Mouse (Mus musculus) kidney, adult 18-20 months (tissue): ENCODE measurements around the gene Pax4.

ENCODE experiments used
- DNase-seq: peaks from one replicate; pipeline ENCODE4 v3.0.0; 2021

The Pax4 gene

DNA sequence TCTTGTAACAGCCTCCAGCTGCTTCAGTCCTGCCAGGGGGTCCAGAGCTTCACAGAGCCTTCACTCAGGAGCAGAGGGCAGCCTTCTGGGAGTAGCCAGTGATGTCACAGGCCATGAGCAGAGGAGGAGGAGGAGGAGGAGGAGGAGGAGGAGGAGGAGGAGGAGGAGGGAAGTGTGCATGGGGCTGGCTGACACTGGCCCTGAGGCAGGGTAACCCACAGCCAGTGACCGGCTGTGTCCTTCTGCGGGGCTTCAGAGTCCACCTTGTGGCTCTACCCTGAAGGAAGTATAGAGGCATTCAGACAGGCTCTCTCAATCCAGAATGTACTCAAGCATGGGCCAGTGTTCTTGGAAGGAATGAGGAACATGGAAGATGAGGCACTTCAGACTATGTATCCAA is at the start of gene Pax4:
TSS of gene Pax4 (minus strand) at position 101 of the 400 bp plus-strand sequence.
- DNase-seq = no peak

DNA sequence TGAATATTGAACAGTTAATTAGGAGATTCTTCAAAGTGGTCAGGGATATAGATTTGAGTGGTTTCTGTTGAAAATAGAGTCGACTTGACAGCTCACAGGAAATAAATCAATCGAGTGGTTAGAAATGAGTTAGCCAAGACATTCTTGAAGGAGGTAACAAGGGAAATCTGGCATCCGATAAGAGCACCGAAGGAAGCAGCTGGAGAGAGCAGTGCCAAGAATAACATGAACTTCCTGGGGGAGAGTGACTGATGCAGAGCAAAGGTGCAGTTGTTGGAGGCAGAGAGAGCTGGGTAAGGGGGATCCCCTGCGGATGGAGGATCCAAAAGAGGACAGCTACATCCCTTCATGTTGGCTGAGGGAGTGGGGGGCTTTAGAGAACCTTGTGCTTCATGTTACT is 48.7 kb upstream of the Pax4 start:
- DNase-seq = peak; percentile 10

DNA sequence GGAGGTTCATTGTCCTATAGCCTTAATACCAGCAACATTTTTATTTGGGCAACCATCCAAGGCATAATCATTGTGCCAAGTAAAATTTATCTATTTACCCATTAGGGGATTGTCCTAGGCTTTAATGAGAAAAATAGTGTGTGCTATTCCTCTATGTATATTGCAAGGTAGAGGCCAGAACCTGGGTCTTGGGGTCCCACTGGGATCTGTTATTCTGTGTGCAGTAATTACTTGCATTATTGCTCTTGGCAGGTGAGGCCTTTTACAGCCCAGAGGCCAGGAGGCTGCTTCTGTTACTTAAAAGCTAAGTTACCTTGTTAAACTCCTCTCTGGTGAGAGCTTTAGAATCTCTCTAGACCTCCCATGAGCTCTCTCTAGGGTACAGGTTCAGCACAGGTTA is 42.0 kb upstream of the Pax4 start:
- no peak for DNase-seq

DNA sequence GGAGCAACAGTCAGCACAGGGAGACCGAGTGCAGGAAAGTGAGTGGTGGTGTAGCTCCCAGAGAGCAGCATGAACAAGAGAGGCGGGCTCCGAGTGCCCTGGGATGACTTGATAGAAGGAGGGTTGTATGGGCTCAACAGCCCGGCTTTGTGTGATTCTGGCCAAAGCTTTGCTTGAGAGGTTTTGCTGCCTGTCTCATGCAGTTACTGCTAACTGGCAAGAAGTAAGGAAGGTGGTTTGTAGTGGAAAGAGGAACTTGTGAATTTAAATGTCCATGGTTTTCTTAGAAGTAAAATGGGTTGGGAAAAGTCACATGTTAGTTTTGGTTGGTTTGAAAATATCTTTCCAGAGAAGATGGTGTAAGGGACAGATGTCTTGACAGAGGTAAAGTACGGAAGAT is 41.5 kb upstream of the Pax4 start:
- DNase-seq = no peak

DNA sequence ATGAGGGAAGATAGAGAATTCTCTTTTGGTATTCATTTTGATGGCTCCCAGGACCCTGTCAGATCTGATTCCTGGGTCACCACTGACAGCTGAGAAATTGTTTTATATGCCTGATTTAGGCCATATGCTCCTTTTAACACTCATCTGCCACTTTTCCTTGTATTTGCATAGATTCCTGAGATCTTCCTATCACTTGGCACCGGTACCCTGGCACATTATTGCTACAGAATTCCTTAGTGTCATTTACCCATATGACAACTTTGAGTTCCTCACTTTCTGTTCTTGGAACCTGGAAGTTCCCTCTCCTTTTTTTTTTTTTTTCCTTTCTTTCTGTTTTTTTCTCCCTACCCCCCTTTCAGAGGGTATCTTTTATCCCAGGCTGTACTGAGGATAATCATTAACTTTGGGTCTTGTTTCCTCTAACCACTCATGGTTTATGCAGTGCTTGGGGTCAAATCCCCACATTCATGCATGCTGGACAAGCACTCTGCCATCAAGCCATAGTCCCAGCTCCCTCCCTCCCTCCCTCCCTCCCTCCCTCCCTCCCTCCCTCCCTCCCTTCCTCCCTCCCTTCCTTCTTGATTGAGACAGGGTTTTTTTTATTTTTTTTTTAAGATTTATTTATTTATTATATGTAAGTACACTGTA is 39.2 kb upstream of the Pax4 start:
- DNase-seq = no peak

DNA sequence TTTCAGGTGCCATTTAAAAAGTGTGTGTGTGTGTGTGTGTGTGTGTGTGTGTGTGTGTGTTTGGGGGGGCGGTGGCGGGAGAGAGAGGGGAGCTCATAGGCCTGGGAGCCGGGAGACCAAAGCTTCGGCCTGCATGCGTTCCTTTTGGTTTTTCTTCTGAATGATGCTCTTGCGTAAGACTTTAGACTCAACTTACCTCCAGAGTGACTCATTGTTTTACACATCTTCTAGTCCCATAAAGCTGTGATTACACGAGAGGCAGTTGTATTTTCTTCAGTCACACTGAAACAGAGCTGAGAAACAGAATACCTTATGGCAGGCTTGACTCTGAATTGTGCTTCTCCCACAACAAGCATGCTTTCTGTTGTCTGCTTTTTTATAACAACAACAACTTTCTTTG is 37.8 kb upstream of the Pax4 start:
- no peak for DNase-seq

DNA sequence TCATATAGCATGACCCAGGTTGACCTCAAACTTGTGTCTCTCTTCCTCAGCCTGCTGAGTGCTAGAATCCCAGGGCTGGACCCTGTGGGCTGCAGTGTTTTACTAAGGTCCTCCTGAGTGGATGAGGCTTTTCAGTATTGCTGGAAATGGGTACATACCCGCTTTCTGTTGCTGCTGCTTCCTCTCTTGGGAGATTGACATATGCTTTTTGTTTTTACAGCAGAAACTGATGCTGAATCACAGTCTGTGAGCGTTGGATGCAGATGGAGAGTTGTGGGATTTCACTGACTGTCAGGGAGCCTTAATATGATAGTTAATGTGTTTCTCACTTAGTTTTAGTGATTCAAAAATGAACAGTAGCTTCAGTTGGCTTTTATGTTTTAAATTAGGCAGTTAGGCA is 37.3 kb upstream of the Pax4 start:
- no peak for DNase-seq

DNA sequence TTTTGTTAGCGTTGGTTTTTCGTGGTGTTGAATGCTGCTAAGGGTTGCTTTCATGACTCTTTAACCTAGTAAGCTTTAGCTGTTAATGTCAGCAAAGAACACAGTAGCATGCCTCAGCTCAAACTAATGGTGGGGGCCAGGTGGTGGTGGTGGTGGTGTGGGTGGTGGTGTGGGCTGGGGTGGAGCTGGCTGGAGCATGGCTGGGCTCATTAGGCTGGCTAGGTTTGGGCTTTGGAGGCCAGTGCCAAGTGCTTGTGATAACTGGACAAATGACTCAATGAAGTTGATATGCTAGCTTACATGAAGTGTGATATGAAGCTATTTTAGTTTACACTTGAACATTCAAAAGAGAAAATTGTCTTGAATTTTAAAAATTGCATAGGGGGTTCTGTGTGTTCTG is 36.9 kb upstream of the Pax4 start:
- DNase-seq = no peak

DNA sequence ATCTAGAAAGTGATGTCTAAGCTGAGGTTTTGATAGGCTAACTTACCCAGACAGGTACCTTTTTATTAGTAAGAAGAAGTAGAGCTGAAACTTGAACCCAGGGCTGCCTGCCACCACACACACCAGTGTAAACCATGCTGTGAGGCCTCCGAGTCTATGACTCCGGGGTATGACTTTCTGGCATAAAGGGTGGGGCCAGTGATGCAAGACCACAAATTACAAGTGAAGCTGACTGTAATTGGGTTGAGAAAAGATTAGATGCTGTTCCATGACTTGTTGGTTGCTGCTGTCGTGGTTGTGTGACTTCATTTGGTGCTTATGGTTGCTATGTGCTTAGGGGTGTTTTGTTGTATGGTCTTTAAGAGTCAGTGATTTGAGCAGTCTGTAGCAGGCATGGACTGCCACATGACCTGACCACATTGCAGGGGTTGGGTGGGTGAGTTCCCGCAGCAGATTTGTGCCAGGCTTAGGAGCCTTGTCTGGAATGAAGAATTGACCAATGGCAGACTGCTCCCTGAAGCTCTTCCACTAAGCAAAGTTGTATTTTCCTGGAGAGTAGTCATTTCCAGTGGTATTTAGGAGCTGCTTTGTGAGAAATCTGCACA is 33.7 kb upstream of the Pax4 start:
- DNase-seq = no peak

DNA sequence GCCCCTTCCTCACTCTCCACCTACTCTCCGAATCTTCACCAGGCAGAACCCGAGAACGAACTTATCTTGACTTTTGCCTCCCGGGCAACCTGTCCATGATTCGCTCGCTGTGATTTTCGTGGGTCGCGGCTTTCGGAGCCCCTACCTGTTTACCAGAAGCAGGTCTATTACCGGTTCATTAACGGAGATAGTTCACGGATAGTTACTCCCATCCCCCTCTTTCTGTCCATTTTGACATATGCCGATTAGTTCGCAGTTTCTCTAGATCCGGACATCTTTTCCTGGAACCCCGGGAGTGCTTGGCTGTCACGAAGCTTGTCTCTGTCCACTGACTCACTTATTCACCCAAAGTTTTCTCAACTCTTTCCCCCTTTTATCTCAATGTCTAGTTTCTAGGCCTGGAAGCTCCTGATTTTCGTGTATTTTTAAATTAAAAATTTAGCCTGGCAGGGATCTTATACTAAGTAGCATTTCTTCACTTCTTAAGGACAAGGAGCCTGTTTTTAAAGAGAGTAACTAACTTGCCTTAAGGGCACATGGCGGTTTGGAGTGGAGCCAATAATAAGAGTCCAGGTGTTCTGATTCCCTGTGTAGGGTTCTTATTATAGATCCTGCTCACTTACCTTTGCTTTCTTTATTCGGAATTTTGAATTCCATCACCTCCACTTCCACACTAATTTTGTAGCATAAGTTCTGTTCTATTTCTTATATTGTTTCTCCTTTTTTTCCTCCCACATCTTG is 31.8 kb upstream of the Pax4 start:
- DNase-seq = peak; percentile 23

DNA sequence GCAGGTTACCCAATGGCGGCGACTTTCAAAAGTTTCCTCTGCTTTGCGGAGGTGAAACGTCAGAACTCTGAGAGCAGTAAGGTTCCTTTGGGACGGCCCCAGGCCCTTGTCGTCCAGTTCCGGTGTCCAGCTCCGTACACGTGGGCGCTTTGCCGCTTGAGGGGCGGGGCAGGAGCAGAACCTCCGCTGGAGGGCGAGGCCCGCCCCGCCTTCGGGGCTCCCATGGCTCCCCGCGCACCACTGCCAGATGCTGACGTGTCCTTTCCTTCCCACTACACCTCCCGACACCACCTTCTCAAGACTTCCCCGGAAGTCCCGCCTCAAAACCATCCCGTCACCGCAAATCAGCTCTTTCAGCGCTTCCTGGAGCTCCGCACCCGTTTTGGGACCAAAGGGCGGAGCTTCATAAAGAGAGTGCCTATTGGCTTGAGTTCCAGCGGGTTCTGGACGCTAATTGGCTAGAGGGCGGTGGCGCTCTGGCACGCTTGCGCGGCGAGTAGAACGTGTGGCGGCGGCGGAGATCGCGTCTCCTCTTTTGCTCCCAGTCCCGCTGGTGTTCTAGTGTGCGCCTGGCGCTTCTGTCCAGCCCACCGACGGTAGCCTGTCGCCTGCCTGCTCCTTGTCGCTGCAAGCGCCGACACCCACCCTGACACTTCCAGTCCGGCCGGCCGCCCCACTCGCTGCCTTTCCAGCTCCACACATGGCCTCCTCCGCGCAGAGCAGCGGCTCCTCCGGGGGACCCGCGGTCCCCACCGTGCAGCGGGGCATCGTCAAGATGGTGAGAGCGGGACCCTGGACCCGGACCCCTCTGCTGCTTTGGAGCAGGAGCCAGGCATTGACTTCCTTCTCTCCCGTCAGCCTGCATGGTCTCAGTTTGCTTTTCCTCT is 31.0 kb upstream of the Pax4 start:
- DNase-seq = peak; percentile 98

DNA sequence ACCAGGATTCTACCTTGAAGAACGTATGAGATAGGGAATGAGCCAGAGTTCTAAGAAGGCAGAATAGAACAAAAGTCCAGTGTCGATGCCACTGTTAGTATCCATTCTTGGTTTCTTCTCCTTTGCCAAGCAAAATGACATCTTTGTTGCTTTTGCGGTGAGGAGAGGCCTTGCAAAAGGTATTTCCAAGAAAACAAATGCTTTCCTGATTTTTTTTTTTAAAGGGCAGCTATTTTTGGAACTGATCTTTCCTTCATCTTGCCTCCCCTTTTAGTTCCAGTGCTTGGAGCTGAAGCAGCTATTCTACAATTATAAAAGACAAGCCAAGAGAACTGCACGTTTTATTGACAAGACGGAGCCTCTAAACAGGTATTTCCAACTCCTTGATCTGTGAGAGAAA is 25.7 kb upstream of the Pax4 start, which contains the start of gene Snd1:
TSS of gene Snd1 (plus strand) at position 301 of the 400 bp plus-strand sequence.
- DNase-seq = no peak

DNA sequence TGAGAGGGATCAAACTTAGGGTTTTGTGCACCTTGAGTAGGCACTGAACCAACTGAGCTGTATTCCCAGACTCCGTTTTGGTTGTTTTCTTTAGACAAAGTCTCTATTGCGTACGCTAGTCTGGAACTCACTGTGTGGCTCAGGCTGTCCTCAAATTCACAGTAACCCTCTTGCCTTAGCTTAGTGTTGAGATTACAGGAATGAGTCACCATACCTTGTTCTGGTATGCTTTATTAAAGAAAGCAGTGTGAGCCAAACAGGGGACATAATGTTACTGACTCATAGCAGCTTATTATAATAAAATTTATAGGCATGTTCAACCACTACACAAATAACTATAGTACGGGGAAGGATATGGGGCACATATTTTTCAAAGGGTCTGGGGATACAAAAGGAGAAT is 25.1 kb upstream of the Pax4 start:
- DNase-seq = no peak

DNA sequence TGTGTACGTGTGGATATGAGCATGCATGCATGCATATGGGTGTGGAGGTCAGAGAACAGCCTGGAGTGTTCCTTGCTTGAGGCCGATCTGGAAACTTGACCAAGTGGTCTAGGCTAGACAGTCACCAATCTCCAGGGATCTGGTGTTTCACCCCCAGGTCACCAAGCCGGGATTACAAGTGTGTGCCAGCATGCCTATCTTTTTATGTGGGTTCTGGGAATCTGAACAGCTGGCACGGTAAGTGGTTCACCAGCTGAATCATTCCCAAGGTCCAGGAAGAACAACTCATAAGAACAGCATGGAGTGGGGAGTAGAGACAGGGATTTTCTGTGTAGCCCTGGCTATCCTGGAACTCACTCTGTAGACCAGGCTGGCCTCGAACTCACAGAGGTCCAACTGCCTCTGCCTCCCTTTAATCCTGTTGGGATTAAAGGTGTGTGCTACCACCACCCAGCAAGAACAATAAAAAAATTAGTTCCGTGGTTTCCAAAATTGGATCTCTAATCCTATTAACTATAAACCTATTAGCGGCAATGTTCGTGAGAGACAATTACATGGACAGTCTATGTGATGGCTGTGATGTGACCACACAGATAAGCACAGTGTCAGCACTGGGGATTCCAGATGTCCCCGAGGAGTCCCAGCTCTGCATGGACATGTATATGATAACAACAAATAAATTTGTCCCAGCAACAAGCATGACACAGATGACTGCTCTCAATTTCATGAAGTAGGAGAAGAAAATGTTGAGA is 22.3 kb upstream of the Pax4 start:
- DNase-seq = no peak

DNA sequence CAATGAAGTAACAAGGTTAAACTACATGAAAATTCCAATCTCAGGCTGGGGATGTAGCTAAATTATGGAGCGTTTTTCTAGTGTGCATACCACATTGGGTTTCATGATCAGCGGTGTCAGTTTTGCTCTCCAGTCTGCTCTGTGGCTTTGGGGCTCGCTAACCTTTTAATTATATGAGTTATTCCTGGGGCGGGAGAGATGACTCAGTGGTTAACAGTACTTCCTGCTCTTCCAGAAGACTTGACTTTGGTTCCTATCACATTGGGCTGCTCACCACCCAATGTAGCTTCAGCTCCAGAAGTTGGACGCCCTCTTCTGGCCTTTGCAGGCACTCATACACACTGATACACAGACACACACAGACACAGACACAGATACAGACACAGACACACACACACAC is 21.5 kb upstream of the Pax4 start:
- no peak for DNase-seq

DNA sequence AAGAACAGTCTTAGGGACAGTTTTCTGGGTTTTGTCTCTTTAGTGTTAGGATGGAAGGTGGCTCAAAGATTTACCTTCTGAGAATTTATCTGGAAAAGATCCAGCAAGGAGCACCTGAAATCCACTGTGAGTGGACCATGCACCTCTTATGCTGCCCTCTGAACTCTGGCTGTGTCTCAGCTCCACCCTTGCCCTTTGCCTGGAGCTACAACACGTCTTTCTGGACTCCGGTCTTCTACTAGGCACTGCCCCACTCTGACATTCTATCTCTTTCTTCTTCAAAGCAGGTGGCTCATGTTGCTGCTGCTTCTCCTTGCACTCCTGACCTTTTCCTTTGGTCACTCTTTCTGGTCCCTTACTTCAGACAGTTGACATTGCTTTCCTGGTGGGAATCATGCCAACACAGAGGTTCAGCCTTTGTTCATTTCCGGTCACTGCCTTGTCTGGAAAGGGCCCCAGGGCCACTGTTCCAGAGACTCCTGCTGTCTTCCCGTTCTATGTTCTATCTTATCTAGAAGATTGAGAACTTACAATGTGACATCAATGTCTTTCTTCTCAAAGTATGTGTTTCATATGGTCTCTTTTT is 21.0 kb upstream of the Pax4 start:
- peak; percentile 13 for DNase-seq

DNA sequence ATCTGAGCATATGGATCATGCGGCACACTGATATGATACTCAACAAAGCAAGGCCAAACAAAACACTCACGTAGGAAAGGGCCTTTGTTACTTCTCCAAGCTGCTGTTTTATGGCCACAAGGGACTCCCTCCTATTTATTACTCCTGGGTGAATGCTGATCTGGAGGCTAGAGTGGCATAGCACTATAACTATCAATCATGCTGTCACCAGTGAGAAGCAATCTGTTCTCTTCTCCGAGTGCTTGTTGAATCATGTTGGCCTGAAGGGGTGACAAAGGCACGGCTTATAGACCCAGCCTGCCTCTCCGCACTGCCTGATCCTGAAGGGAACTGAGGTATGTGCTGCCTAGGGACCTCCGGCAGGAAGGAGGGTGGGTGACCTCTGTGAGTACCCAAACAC is 15.5 kb upstream of the Pax4 start:
- DNase-seq = no peak

DNA sequence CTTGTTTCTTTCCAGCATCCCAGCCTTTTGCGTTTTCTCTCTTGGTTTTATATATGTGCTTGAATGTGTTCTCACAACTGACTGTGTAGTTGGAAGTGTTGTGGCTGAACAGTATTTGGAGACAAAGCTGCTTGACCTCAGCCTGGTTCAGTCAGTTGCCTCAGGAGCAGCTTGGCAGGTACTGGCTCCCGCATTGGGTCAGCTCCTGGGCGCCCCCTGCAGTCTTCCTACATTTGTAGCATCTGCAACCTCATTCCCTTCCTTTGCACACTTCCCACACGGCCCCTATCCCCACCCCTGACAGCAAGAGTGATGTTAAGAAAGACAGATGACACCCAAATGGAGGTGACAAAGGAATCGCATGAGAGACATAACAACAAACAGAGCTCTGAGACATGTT is 11.4 kb upstream of the Pax4 start:
- peak; percentile 83 for DNase-seq

DNA sequence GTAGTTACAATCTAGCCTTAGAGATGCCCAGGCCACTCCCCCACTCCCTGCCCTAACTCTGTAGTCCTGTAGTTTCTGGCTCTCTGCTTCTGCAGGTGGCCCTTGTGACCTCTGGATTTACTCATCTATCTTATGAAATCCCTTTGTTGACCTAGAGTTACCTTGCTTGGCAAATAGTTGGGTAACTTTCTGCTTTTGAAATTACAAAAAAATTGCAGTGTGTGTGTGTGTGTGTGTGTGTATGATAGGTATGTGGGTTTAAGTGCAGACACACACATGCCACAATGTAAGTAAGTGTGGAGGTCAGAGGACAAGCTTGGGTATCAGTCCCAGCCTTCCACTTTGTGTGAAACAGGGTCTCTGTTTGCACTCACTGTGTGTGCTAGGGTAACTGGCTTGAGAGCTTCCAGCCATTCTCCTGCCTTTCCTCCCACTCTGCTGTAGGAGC is 10.1 kb upstream of the Pax4 start:
- no peak for DNase-seq

DNA sequence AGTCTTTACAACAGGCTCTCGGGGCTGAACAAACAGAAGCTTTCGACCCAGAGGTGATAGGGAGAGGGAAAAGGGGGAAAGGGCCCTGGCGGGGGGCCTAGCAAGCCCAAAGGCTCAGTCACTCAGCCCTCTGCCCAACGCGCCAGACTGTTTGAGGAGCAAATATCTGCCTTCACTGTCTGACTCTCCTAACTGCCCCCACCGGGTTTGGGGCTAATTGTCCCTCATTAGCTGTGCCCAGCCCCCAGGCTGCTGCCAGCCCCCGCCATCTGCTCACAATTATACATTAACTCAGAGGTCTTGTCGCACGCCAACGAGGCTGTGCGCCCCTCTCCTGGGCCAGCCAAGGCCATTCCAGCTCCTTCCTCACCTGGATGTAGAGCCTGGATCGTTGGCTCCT is 1.8 kb upstream of the Pax4 start:
- no peak for DNase-seq

DNA sequence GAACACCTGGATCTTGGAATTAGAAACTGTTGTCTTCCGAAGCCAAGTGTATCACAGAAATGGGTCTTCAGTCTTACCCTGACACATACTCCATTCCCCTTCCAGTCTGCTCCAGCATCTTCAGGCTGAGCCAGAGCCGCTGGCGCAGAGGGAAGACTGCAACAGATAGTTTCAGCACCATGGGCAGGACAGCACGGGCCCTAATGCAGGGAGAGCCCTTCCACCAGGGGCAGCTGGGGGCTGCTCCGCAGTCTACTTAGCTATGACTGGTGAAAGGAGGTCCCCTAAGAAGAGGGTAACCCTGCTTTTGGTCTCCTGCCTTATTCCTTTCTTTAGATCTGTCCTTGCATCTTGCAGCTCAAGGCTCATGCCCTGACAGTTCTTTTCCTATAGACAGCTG is 1.3 kb upstream of the Pax4 start:
- DNase-seq = no peak

DNA sequence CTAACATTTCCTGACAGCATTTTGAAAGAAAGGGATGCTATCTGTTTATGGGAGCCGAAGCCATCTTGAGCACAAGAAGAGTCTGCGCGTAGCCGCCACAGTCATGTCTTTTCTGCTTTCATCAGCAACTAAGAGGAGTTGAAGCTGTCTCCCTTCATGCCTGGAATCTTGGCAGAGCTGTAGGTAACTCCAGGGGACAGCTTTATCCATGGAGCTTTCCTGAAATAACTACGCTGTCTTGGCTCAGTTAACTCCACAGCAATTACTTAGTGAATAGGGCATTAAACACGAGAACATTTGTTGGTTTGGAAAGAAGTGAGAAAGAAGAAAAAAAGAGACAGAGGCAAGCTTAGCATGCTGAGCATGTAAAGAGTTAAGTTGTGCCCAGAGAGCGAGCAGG is 1.2 kb downstream of the Pax4 start:
- DNase-seq = no peak
